In genomic region chr5:110449294-110449693, GRCm38 (mm10) we compare ENCODE assay signal across 8 mouse cellular contexts. TPM values are rescaled to one million over a fixed set of nuclear protein-coding genes. Genes with fewer than 3 reads are reported as not detected.
DNase-seq lines count a peak whose midpoint lies in the region; ATAC-seq and TF ChIP-seq lines count a peak whose summit lies in the region.

No protein-coding gene starts in this region.

- peaks cover 6% of the 10 kb centered on the region; the same call in 1 of the 2 replicates for H3K27me3 ChIP-seq in hindbrain, embryonic 13.5 days

- peaks cover 30% of the 10 kb centered on the region for H3K4me1 ChIP-seq in hindbrain, embryonic 13.5 days (replicated peaks)

- peak overlapping the region; percentile 98 for H3K4me3 ChIP-seq in hindbrain, embryonic 13.5 days

- no peak for TF ChIP-seq CTCF in brain, embryonic 14.5 days (IDR thresholded peaks at IDR 0.05; ENCODE audit: borderline replicate concordance, extremely low read depth, insufficient read depth, insufficient read length)

- no peak for TF ChIP-seq POLR2A in brain, embryonic 14.5 days (IDR thresholded peaks at IDR 0.05; ENCODE audit: borderline replicate concordance, extremely low read depth, insufficient read depth, insufficient read length, poor library complexity, severe bottlenecking)

- H3K4me2 ChIP-seq in hindbrain, embryonic 13.5 days: peak overlapping the region; percentile 97

- no peaks in the 10 kb centered on the region for H3K36me3 ChIP-seq in hindbrain, embryonic 13.5 days

- peak; percentile 93 for DNase-seq in heart, adult 11 months
- DNase-seq in heart, adult 8-10 months (ENCODE audit: low spot score): no peak
- peak; percentile 9 for DNase-seq in brain, embryonic 14.5 days (ENCODE audit: low read depth)
- DNase-seq in lung, postnatal 10 days: peak; percentile 43
- no peak for DNase-seq in spleen, adult 12 weeks (ENCODE audit: low spot score)
- no peak for DNase-seq in embryo, embryonic 10 days (ENCODE audit: low spot score)

- WGBS in hindbrain, embryonic 13.5 days: 47% methylated on average over 6 of the region's 6 CpGs

- no peaks in the 10 kb centered on the region for H3K9me3 ChIP-seq in hindbrain, embryonic 13.5 days

- 0 out of 2 replicates have a peak, but pooled peaks have one; percentile 2 for ATAC-seq in hindbrain, embryonic 13.5 days (ENCODE audit: low FRiP score)
- no peak for ATAC-seq in megakaryocyte-erythroid progenitor cell, adult 5-6 weeks (replicated peaks; ENCODE audit: low FRiP score, low TSS enrichment, poor library complexity, severe bottlenecking)

- no peak overlapping the region for H3K9ac ChIP-seq in hindbrain, embryonic 13.5 days

- peak overlapping the region; percentile 81 for H3K27ac ChIP-seq in hindbrain, embryonic 13.5 days

RNA-seq across cellular contexts. Expression of gene Fbrsl1, which starts 1.0 kb away (rescaled TPM):
- total RNA-seq in heart, adult 8-10 months (2022): 10 to 100 TPM; 44.1 to 53.9 (median 46.1) TPM
- 56.1 and 78.4 TPM in 2 replicates for polyA plus RNA-seq in brain, embryonic 14.5 days (2012; rRNA removed)
- polyA plus RNA-seq in hindbrain, embryonic 13.5 days (2015; fragmentation: Nextera tagmentation; extraction: Ambion mirVana): 18.7 and 20.7 TPM in 2 replicates
- total RNA-seq in megakaryocyte-erythroid progenitor cell, adult 5-6 weeks (2014; fragmentation: Nextera tagmentation): 32.2 and 37.6 TPM in 2 replicates
- total RNA-seq in megakaryocyte-erythroid progenitor cell, adult 5-6 weeks (2017): 3.1 and 9.8 TPM in 2 replicates

Comparison
In these comparisons a context has a peak if more than half of its experiments do, and no peak if none do; other contexts are left out.
1. DNase-seq: peak in heart, adult 11 months (single experiment), brain, embryonic 14.5 days (single experiment) and lung, postnatal 10 days (single experiment); none in heart, adult 8-10 months (single experiment), spleen, adult 12 weeks (single experiment) and embryo, embryonic 10 days (single experiment).